Mouse (Mus musculus): ENCODE measurements around the gene Garnl3.

Garnl3 gene

GRCm38 (mm10) chr2:32978675-32979074 is 152.8 kb downstream of the Garnl3 start:
- no peak for DNase-seq (ENCODE audit: low read depth in 1 of 2, low spot score in 2 of 2)

DNA sequence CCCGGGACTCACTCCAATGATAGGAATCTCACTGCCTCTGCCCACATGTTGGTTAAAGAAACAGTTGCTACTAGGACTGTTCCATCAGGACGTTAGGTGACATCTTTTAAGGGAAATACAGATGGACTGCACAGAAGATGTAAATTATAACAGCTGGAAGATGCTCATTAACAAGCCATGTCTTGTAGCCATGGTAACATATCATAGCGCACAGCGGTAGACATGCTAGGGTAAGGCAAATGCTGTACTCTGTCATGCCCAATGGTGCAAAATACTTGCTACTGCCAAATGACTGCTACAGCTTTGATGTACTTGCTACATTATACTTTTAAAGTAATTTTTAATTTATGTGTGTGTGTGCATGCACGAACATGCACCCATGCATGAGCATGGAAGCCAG is 154.3 kb downstream of the Garnl3 start:
- no peak for DNase-seq (ENCODE audit: low read depth in 1 of 2, low spot score in 2 of 2)

- DNase-seq (ENCODE audit: low read depth in 1 of 2, low spot score in 2 of 2) = no peak
Observed at GRCm38 (mm10) chr2:32974216-32974615, 157.2 kb downstream of the Garnl3 start.

DNA sequence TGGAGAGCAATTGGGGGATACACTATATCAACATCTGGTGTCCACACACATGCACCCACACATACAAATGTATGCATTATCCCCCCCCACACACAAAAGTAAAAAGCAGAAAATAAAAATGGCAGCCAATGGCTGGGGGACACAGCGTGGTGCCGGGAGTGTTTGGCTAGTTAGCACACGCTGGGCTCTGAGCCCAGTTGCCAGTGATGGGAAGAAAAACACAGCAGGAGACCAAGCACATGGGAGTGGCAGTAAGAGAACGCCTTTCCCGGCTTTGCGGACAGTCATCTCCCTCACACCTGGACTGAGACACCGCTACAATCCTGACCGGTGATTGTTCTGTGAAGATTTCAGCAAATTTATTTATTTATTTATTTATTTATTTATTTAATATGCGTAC is 160.2 kb downstream of the Garnl3 start:
- no peak for DNase-seq (ENCODE audit: low read depth in 1 of 2, low spot score in 2 of 2)

- no peak for DNase-seq (ENCODE audit: low read depth in 1 of 2, low spot score in 2 of 2)
Observed at GRCm38 (mm10) chr2:32969326-32969725, 162.1 kb downstream of the Garnl3 start.

GRCm38 (mm10) chr2:32968024-32968614 is 163.3 kb downstream of the Garnl3 start:
- DNase-seq (ENCODE audit: low read depth in 1 of 2, low spot score in 2 of 2) = no peak

- peak; percentile 67 to 80 for DNase-seq (ENCODE audit: low read depth in 1 of 2, low spot score in 2 of 2)
Observed at GRCm38 (mm10) chr2:32966689-32967631, 164.5 kb downstream of the Garnl3 start.

GRCm38 (mm10) chr2:32966184-32966688 is 165.2 kb downstream of the Garnl3 start:
- DNase-seq (ENCODE audit: low read depth in 1 of 2, low spot score in 2 of 2) = no peak

GRCm38 (mm10) chr2:32965511-32966183 is 165.8 kb downstream of the Garnl3 start:
- no peak for DNase-seq (ENCODE audit: low read depth in 1 of 2, low spot score in 2 of 2)

- DNase-seq (ENCODE audit: low read depth in 1 of 2, low spot score in 2 of 2) = no peak
Observed at GRCm38 (mm10) chr2:32964659-32965457, 166.6 kb downstream of the Garnl3 start.

- DNase-seq (ENCODE audit: low read depth in 1 of 2, low spot score in 2 of 2) = no peak
Observed at GRCm38 (mm10) chr2:32963981-32964380, 167.5 kb downstream of the Garnl3 start.

- DNase-seq (ENCODE audit: low read depth in 1 of 2, low spot score in 2 of 2) = no peak
Observed at GRCm38 (mm10) chr2:32963544-32963943, 167.9 kb downstream of the Garnl3 start.

GRCm38 (mm10) chr2:32962875-32963220 is 168.6 kb downstream of the Garnl3 start:
- DNase-seq (ENCODE audit: low read depth in 1 of 2, low spot score in 2 of 2) = no peak

DNA sequence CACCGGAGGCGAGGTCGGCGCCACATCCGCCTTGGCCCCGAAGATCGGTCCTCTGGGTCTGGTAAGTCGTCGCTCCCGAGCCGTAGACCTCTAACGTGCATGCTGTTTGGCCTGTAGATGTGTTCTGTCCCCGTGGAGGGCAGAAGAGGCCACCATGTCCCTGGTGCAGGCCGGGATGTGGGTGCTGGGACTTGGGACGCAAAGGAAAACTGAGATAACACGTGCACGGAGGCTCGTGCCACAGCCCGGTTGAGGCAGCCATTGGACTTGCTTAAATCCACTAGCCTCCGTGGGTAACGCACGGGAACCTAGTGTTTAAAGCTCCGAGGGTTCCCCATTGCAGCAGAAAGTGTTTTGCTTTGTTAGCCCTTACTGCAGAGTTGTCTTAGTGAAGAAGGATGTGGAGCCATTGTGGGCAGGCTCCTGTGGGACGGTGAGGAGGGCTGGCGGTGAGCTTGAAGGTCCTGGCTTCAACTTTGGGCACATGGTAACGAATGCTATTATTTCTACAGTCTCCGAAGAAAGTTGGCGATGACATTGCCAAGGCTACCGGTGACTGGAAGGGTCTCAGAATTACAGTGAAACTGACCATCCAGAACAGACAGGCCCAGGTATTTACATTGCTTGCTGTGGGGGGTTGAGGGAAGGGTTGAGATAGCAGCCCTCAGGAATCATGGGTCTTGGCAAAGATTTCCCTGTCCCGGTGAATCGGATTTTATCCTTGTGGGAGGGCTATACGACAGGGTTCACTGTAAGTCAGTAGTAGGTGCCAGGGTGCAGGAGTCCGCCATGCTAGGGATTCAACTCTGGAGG is 169.2 kb downstream of the Garnl3 start:
- DNase-seq (ENCODE audit: low read depth in 1 of 2, low spot score in 2 of 2) = no peak

- DNase-seq (ENCODE audit: low read depth in 1 of 2, low spot score in 2 of 2) = peak; percentile 74 to 92
Observed at GRCm38 (mm10) chr2:32961192-32961995, 170.1 kb downstream of the Garnl3 start, which contains the start of the genes Rpl12 and Lrsam1. Gene Rpl12, plus strand, starts transcription at chr2:32961559. Gene Lrsam1, minus strand, starts transcription at chr2:32961614.

GRCm38 (mm10) chr2:32960273-32960672 is 171.2 kb downstream of the Garnl3 start:
- DNase-seq (ENCODE audit: low read depth in 1 of 2, low spot score in 2 of 2) = no peak

GRCm38 (mm10) chr2:32957344-32957743 is 174.1 kb downstream of the Garnl3 start:
- DNase-seq (ENCODE audit: low read depth in 1 of 2, low spot score in 2 of 2) = no peak

DNA sequence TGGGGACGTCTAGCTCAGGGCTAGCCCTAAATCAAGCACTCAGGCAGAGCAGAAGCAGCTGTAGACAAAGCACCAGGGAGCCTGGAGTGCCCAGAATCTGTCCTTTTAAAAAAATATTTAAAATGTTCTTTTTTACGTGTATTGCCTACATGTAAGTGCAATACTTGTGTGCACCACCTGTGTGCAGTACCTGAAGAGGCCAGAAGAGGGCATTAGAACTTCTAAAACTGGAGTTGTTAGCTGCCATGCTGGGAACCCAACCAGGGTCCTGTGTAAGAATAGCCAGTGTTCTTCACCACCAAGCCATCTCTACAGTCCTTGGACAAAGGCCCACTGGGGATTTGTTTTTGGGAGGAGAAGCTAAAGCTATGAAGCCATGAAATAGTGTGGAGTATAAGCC is 176.9 kb downstream of the Garnl3 start:
- DNase-seq (ENCODE audit: low read depth in 1 of 2, low spot score in 2 of 2) = no peak

DNA sequence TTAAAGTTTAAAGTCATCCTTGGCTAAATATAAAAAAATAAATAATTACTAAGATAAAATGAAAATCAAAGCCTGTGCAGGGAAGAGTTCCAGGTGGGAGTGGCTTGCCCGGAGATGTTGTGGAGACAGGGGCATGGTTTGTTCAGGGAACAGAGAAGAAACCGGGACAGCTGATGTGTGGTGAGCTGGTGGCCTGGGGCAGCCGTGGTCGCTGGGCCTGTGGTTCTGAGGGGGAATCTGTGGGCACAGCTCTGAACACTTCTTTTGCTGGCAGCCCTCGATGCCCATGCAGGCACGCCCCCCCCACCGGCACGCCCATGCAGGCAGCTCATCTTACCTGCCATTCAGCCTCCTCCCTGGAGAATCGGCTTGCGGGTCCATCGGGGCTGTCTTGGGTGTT is 184.0 kb downstream of the Garnl3 start:
- DNase-seq (ENCODE audit: low read depth in 1 of 2, low spot score in 2 of 2) = no peak

Measured in monocyte, adult 2 months (primary cell).